Mouse (Mus musculus): Measurements from ENCODE around the gene Rgs17.

DNA sequence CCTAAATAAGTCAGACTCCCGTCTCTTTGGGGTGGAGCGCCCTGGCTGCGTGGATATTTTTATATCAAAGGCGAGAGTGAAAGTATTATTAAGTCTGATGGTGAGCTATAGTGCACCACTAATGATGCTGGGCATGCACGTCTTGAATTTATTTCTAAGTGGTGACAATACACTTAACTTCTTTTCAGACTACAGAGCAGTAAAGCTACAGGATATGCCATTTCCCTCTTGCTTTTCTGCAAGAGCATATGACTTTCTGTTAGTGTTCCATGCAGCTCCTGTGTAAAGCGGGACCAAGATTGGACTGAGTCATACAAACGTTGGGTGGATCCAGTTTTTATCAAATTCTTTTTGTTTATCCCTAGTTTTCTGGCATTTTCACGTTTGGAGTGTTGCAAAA is 115.8 kb downstream of the Rgs17 start:
- no peak for TF ChIP-seq CTCF (IDR thresholded peaks at IDR 0.05; ENCODE audit: low read depth)
- no peak for TF ChIP-seq EP300 (IDR thresholded peaks at IDR 0.05; ENCODE audit: low read depth)

Measured in liver, embryonic 14.5 days (tissue).